Comparison of ENCODE assay signal across 29 mouse cellular contexts in genomic region chr12:3875474-3875873, GRCm38 (mm10).
DNase-seq lines count a peak whose midpoint lies in the region; ATAC-seq and TF ChIP-seq lines count a peak whose summit lies in the region.
"Had no signal": no experiment of that assay in that cellular context is flagged by ENCODE, and none has a peak within 500 bp of the region (broad histone marks: within the 10 kb centered on the region; RNA-seq: fewer than 3 reads in every experiment).

No protein-coding gene starts in this region.

- H3K4me3 ChIP-seq in forebrain, postnatal 0 days (ENCODE audit: low read depth, low read length): no peak overlapping the region
- H3K4me3 ChIP-seq in forebrain, embryonic 11.5 days (ENCODE audit: low read depth, low read length): no peak overlapping the region
- no peak overlapping the region for H3K4me3 ChIP-seq in layer of hippocampus, adult 2 months
- H3K4me3 ChIP-seq in midbrain, postnatal 0 days (ENCODE audit: low read depth, low read length): no peak overlapping the region
- no peak overlapping the region for H3K4me3 ChIP-seq in midbrain, embryonic 11.5 days (ENCODE audit: low read depth, low read length)
- no peak overlapping the region for H3K4me3 ChIP-seq in stomach, postnatal 0 days (ENCODE audit: low read depth, low read length)
- H3K4me3 ChIP-seq: embryonic facial prominence, embryonic 10.5 days; limb, embryonic 15.5 days; midbrain, embryonic 15.5 days; myocyte; neural tube, embryonic 13.5 days; stomach, embryonic 15.5 days had no signal

- H3K4me1 ChIP-seq in forebrain, postnatal 0 days (ENCODE audit: insufficient read depth): no peaks in the 10 kb centered on the region
- H3K4me1 ChIP-seq in forebrain, embryonic 11.5 days (replicated peaks; ENCODE audit: control insufficient read depth, insufficient read depth, low read length): peaks cover 8% of the 10 kb centered on the region
- 0 out of 2 replicates have a peak, but pooled peaks cover 4% of the 10 kb centered on the region for H3K4me1 ChIP-seq in midbrain, postnatal 0 days (ENCODE audit: insufficient read depth, low read length)
- peaks cover 6% of the 10 kb centered on the region; the same call in 1 of the 2 replicates for H3K4me1 ChIP-seq in midbrain, embryonic 11.5 days (ENCODE audit: control insufficient read depth, insufficient read depth, low read length)
- H3K4me1 ChIP-seq in stomach, postnatal 0 days (replicated peaks; ENCODE audit: control insufficient read depth, insufficient read depth): 0 out of 2 replicates have a peak, but pooled peaks cover 2% of the 10 kb centered on the region

- no peak overlapping the region for H3K4me2 ChIP-seq in forebrain, postnatal 0 days (ENCODE audit: low read depth)
- no peak overlapping the region for H3K4me2 ChIP-seq in forebrain, embryonic 11.5 days (ENCODE audit: low read depth, low read length, severe bottlenecking)
- H3K4me2 ChIP-seq in midbrain, postnatal 0 days (ENCODE audit: low read depth, low read length, poor library complexity, severe bottlenecking): no peak overlapping the region
- H3K4me2 ChIP-seq in midbrain, embryonic 11.5 days: no peak overlapping the region
- no peak overlapping the region for H3K4me2 ChIP-seq in stomach, postnatal 0 days (replicated peaks; ENCODE audit: low read depth)
- H3K4me2 ChIP-seq: heart, embryonic 11.5 days; limb, embryonic 15.5 days; midbrain, embryonic 15.5 days; neural tube, embryonic 13.5 days; stomach, embryonic 15.5 days had no signal

- peaks cover 31% of the 10 kb centered on the region for H3K36me3 ChIP-seq in forebrain, postnatal 0 days (ENCODE audit: insufficient read depth)
- no peaks in the 10 kb centered on the region for H3K36me3 ChIP-seq in forebrain, embryonic 11.5 days (ENCODE audit: control insufficient read depth, insufficient read depth, low read length)
- peaks cover 53% of the 10 kb centered on the region for H3K36me3 ChIP-seq in midbrain, postnatal 0 days (ENCODE audit: insufficient read depth, low read length)
- H3K36me3 ChIP-seq in midbrain, embryonic 11.5 days (ENCODE audit: control insufficient read depth, insufficient read depth, low read length): no peaks in the 10 kb centered on the region
- H3K36me3 ChIP-seq in stomach, postnatal 0 days (ENCODE audit: control insufficient read depth, insufficient read depth, low read length): peaks cover 22% of the 10 kb centered on the region

- DNase-seq in forebrain, postnatal 0 days: no peak
- DNase-seq in forebrain, embryonic 11.5 days (ENCODE audit: low spot score): no peak
- no peak for DNase-seq in layer of hippocampus, adult 2 months (ENCODE audit: low spot score in 2 of 2)
- DNase-seq in layer of hippocampus, postnatal 36 days: no peak
- DNase-seq in midbrain, postnatal 0 days (ENCODE audit: low spot score): no peak
- no peak for DNase-seq in midbrain, embryonic 11.5 days (ENCODE audit: low spot score, missing footprints)
- DNase-seq in stomach, postnatal 0 days (ENCODE audit: low spot score): no peak
- DNase-seq in urinary bladder, postnatal 10 days (ENCODE audit: low spot score): no peak
- DNase-seq: adrenal gland, adult 8-10 months; cerebellum, adult 11-12 months; cerebellum, postnatal 10 days; kidney, adult 2 months; kidney, postnatal 10 days; left cerebral cortex, postnatal 4 days; lung, adult 18-20 months; lung, postnatal 4 days; right cerebral cortex, adult 18-20 months; right cerebral cortex, postnatal 4 days; thymus, adult 18-20 months; thymus, postnatal 36 days had no signal

- H3K27ac ChIP-seq in forebrain, postnatal 0 days (ENCODE audit: low read depth, low read length): no peak overlapping the region
- no peak overlapping the region for H3K27ac ChIP-seq in forebrain, embryonic 11.5 days (ENCODE audit: low read depth, low read length)
- no peak overlapping the region for H3K27ac ChIP-seq in layer of hippocampus, adult 2 months
- H3K27ac ChIP-seq in midbrain, postnatal 0 days (ENCODE audit: low read depth, low read length): no peak overlapping the region
- H3K27ac ChIP-seq in midbrain, embryonic 11.5 days (ENCODE audit: low read depth, low read length): no peak overlapping the region
- no peak overlapping the region for H3K27ac ChIP-seq in stomach, postnatal 0 days (replicated peaks)
- H3K27ac ChIP-seq: embryonic facial prominence, embryonic 10.5 days; limb, embryonic 15.5 days; midbrain, embryonic 15.5 days; neural tube, embryonic 13.5 days; stomach, embryonic 15.5 days had no signal

- no peaks in the 10 kb centered on the region for H3K9me3 ChIP-seq in forebrain, postnatal 0 days (ENCODE audit: low read length)
- H3K9me3 ChIP-seq in forebrain, embryonic 11.5 days (ENCODE audit: control insufficient read depth, low read length): no peaks in the 10 kb centered on the region
- no peaks in the 10 kb centered on the region for H3K9me3 ChIP-seq in midbrain, postnatal 0 days (ENCODE audit: low read length)
- no peaks in the 10 kb centered on the region for H3K9me3 ChIP-seq in midbrain, embryonic 11.5 days (ENCODE audit: control insufficient read depth, low read length)
- H3K9me3 ChIP-seq in stomach, postnatal 0 days (ENCODE audit: control insufficient read depth, low read length): no peaks in the 10 kb centered on the region
- H3K9me3 ChIP-seq: embryonic facial prominence, embryonic 10.5 days; limb, embryonic 15.5 days; midbrain, embryonic 15.5 days; neural tube, embryonic 13.5 days; stomach, embryonic 15.5 days had no signal

- no peaks in the 10 kb centered on the region for H3K27me3 ChIP-seq in forebrain, postnatal 0 days (ENCODE audit: insufficient read depth, low read length)
- no peaks in the 10 kb centered on the region for H3K27me3 ChIP-seq in forebrain, embryonic 11.5 days (ENCODE audit: control insufficient read depth, insufficient read depth, low read length)
- no peaks in the 10 kb centered on the region for H3K27me3 ChIP-seq in midbrain, postnatal 0 days (ENCODE audit: insufficient read depth, low read length)
- H3K27me3 ChIP-seq in midbrain, embryonic 11.5 days (ENCODE audit: control insufficient read depth, insufficient read depth, low read length): no peaks in the 10 kb centered on the region
- no peaks in the 10 kb centered on the region for H3K27me3 ChIP-seq in stomach, postnatal 0 days (ENCODE audit: control insufficient read depth, insufficient read depth, low read length)
- H3K27me3 ChIP-seq: limb, embryonic 15.5 days; midbrain, embryonic 15.5 days; neural tube, embryonic 13.5 days; stomach, embryonic 15.5 days had no signal

- no peak for ATAC-seq in forebrain, postnatal 0 days
- no peak for ATAC-seq in forebrain, embryonic 11.5 days (replicated peaks; ENCODE audit: low FRiP score)
- no peak for ATAC-seq in midbrain, postnatal 0 days (ENCODE audit: low FRiP score)
- no peak for ATAC-seq in midbrain, embryonic 11.5 days (ENCODE audit: low FRiP score)
- ATAC-seq in stomach, postnatal 0 days (ENCODE audit: low FRiP score, low TSS enrichment): no peak
- ATAC-seq: activated CD4-positive, CD25-positive, alpha-beta regulatory T cell, adult 4 months; hindbrain, embryonic 16.5 days; midbrain, embryonic 15.5 days had no signal

- TF ChIP-seq EP300 in stomach, postnatal 0 days (optimal IDR thresholded peaks at IDR 0.05): no peak

- no peak overlapping the region for H3K9ac ChIP-seq in forebrain, postnatal 0 days
- no peak overlapping the region for H3K9ac ChIP-seq in forebrain, embryonic 11.5 days (ENCODE audit: low read length)
- no peak overlapping the region for H3K9ac ChIP-seq in midbrain, postnatal 0 days (replicated peaks; ENCODE audit: low read length, poor library complexity, severe bottlenecking)
- H3K9ac ChIP-seq in midbrain, embryonic 11.5 days (ENCODE audit: low read length): no peak overlapping the region
- H3K9ac ChIP-seq in stomach, postnatal 0 days (ENCODE audit: low read length): no peak overlapping the region
- H3K9ac ChIP-seq: limb, embryonic 15.5 days; midbrain, embryonic 15.5 days; neural tube, embryonic 13.5 days; stomach, embryonic 15.5 days had no signal

- TF ChIP-seq CTCF in forebrain, postnatal 0 days (IDR thresholded peaks at IDR 0.05; ENCODE audit: low read depth): peak; percentile 13; the same call in 1 of the 2 replicates
- TF ChIP-seq CTCF in layer of hippocampus, adult 2 months (conservative IDR thresholded peaks at IDR 0.05): peak; percentile 74
- TF ChIP-seq CTCF in midbrain, postnatal 0 days (IDR thresholded peaks at IDR 0.05): peak; percentile 50
- peak; percentile 44 for TF ChIP-seq CTCF in stomach, postnatal 0 days (IDR thresholded peaks at IDR 0.05; ENCODE audit: low read depth)

Comparison
In these comparisons a context has a peak if more than half of its experiments do, and no peak if none do; other contexts are left out.
1. CTCF ChIP-seq: peak in every context shown above with its lines; median percentile 74 in layer of hippocampus, adult 2 months; 50 in midbrain, postnatal 0 days; 44 in stomach, postnatal 0 days; 13 in forebrain, postnatal 0 days.